Mouse (Mus musculus) spleen, postnatal 4 days (tissue): ENCODE results near the gene Fgfr2.

Source experiments
- DNase-seq, 2 experiments: peaks; one replicate each; pipeline ENCODE4 v3.0.0; 2022; ENCODE audit warnings: low spot score in 2 of 2

Gene Fgfr2

DNA sequence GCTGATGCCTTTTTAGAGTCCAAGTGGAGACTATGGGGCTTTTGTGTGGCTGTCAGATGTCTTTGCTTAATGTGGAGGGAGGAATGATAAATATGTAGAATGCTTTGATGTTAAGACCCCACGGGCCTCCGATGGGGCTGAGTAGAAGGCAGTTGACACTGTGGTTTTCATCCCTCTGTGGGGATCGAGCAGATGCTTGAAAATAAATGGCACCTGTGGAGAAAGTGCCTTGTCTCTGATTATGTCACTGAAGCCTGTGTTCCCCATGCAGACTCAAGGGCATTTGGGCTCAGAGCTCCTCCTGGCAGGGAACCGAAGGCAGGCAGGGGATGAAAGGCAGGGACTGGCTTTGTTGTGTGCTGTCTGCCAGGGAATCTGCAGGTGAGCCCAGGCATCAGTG, 1272.6 kb downstream of the Fgfr2 start:
- no peak for DNase-seq

DNA sequence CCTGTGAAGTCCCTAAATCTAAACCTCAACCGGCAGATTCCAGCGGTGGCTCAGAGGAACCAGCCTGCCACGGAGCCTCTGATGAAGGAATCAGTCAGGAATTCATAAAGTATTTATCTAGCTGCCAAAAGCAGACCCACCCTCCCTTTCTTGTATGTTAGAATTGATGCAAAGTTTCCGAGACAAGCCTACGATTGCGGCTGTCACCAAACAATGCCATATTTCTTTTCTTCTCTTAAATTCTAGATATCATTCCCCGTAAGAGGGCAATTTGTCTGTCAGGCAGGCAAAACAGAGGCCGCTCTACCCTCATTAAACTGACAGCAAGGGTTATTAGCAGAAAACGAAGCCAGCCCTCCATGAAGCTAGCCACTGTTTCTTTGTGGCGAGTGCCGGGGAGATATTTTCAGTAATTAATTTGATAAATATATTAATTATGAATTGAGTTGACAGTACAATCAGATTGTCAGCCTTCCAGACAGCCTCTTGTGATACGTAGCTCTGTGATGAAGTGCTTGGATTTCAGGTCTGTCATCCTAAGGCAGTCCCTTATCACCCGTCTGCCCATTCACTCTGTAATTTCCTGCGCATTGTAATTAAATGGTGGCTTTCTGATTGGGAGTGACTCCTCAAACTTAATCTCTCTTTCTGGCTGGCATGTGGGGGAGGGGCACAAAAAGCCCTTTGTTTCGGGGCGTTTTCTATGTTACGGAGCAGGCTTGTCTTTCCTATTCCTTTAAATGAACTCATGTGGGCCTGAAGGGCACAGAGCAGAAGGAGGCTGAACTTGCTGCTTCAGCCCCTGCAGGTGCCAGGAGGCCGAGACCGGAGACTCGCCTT, 1276.9 kb downstream of the Fgfr2 start:
- no peak for DNase-seq

DNA sequence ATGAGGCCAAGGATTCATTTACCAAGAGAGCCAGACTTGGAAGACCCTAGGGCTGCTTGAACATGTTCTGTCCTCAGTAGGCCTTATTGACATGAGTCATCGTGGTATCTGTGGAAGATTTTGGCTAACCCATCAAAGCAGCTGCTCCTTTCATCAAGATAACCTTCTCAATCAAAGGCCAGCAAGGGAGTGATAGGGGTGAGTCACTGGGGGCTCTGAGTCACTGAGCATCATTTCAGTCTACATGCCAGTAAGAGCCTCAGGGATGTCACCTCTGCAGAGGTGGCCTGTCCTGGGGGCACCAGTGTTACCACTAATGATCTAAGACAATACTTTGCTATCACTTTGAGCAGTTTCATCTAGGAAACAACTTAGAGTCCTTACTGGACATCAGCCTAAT, 1292.9 kb downstream of the Fgfr2 start:
- DNase-seq, result no peak

DNA sequence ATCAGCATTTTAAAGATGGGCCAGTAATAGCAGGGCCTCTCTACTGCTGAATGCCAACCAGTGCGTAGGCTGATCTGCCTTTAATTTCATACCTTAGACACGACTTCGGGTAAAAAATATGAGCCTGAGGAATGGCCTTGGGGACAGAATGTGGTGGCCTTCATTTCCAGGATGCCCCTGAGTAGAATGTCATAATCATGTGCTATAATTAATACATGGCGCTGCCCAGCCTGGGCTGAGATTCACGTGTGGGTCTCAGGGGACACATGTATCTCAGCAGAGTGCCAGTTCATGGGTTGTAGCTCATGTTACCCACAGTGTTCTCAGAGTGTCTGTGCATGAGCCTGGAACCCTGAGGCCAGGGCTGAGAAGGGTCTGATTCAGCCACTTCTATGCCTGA, 1296.3 kb downstream of the Fgfr2 start:
- no peak for DNase-seq

DNA sequence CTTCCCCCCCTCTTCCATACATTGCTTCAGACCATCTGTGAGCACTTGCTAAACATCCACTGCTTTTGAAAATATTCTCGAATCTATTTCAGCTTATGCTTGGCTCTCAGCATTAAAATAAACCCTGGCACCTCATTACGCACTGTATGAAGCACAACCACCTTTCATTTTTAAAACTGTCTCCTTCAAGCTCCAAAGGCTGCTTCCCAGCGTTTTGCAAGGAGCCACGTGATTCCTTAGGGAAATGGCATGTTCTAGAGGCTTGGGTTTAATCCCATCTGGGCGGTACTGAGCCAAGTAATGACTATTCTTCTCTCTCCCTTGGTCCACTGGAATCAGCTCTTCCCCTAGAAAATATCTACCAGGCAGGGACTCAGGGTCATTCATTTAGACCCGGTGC, 1305.2 kb downstream of the Fgfr2 start:
- no peak for DNase-seq

DNA sequence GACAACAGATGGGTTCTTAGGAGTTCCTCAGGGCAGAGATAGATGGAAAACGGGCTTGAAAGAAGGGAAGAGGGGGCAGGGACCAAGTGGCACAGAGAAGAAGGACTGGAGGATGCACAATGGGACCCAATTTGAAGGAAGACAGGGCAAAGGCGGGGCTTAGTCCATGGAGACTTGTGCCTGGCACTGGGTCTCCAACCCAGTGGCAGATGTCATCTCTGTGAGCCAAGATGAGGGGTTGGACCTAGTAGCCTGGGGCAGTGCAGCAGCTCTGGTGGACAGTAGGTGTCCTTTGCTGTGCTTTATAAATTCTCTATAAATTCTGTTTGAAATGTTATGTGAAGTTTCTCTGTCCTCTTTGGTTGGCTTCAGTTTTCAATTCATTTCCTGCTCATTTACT, 1306.5 kb downstream of the Fgfr2 start:
- no peak for DNase-seq

DNA sequence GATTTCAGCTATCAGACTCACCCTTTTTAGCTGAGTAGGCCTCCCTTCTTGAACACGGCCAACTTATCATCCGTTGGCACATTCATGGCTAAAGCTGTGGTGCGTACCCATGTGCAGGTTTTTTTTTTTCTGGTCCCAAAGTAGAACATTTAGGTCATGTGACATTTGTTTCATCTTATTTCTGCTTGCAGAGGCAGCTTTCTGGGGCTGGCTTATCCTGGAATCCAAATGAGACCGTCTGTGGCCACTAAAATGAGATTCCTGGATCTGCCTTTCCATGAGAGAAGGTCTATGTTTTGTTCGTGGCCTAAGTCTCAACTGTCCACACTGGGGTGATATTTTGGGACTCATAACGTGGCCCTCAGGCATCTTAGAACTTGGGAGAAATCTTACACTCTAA, 1311.0 kb downstream of the Fgfr2 start:
- no peak for DNase-seq

DNA sequence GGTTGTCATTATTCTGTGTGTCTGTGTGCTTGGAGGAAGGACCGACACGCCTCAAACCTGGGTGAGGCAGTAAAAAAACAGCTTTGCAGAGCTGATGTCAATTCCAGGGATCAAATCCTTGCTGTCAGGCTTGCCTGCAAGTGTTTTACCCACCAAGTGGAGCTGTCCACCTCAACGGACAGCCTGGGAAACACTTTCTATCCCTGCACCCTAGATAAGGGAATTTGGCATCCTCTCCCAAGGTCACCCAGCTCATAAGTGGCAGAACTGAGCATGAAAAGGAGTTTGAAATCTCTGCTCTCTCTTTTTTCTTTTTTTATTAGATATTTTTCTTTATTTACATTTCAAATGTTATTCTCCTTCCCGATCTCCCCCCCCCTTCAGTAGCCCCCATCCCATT, 1312.2 kb downstream of the Fgfr2 start:
- DNase-seq, result no peak

DNA sequence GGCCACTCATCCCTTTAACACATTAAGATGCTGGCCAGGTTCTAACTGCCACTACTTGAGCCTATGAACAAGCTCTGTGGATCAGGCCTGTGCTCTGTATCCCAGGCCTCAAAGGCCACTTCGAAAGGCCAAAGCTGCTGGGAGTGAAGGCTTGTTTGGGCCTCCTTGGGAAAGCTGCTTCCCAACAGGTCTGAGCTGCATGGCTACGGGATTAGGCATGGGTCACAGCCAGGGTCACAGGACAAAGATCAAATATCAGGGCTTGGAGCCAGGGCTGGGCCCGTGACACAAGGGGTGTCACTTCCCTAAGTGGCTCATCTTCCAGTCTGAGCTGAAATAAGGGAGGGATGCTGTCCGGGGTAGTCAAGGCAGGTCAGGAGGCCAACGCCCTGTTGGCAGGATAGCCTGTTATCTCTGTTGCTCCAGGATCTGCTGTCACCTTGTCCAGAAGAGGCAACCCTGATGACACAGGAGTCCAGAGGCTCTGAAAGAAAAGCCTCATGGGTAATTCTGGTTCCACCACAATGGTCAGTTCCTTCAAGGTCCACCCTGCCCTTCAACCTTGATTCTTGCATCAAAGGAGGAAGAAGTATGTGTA, 1313.5 kb downstream of the Fgfr2 start:
- DNase-seq, result no peak

DNA sequence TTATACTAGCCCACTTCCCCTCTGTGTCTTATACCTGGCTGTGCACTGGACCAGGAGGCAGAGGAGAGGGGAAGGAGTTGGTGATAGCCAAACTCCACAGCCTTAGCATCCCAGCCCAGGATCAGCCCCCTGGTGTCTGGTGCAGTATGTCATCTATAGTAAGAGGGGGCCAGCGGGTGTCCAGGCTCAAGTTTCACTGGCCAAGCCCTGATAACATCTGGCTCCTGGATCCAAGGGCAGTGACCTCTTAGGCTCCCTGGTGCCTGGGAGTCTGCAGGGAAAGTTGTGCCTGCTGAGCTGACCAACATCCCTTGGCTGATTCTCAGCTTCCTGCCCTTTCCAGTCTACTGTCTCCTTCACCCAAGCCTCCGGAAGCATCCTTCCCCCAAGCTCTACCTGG, 1315.9 kb downstream of the Fgfr2 start:
- DNase-seq, result no peak

DNA sequence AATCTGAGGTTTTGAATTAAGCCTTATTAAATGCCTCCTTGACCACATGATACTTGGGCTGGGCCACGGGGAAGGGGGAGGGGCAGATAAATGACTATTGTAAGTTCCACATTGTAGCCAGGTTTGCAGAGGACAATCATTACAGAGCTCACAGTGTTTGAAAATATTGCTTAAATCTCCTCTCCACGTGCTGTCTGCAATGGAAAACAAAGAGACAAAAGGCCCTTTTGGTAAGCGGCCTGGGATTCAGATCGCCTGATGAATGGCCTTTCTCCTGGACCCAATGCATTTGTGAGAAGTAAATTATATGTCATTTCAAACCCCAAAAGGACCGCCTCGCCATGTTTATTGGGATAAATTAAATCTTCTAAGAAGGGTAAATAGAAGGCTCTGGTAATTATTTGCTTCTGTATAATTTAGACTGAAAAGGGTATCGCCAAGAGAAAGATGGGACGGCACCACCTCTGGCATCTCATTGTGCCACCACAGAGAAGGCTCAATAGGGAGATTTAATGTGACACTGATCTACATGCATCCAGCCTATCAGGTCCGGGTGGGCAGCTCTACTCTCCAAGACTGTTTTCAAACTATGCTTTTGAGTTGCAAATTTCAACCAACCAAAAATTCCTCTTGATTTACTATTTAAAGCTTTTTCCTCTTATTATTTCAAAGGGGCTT, 1317.5 kb downstream of the Fgfr2 start:
- DNase-seq, result no peak

DNA sequence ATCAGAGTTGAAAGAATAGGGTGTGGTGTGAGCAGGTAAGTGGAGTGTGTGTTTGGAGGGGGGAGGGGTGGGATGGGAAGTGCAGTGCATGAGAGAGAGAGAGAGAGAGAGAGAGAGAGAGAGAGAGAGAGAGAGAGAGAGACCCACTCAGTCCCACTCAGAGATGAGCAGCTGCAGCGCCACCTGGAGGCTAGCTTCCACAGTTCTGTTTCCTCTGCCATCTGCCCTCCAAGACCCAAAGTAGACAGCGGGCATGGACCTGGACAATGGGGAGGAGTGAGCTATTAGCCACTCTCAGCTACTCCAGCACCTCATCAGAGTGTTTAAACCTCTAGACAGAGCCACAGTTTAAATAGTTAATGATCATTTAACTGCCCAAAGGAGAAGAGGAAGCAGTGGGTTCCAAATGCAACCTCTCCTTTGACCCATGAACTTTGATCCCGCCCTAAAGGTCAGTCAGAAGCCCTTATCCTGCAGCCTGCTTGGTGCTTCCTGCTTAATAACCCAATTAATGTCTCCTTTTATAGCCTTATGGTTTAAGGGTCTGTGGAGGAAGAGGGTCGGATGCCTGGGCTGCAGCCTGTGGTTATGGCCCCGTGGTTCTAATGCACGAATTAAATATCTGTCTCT, 1322.6 kb downstream of the Fgfr2 start:
- no peak for DNase-seq

DNA sequence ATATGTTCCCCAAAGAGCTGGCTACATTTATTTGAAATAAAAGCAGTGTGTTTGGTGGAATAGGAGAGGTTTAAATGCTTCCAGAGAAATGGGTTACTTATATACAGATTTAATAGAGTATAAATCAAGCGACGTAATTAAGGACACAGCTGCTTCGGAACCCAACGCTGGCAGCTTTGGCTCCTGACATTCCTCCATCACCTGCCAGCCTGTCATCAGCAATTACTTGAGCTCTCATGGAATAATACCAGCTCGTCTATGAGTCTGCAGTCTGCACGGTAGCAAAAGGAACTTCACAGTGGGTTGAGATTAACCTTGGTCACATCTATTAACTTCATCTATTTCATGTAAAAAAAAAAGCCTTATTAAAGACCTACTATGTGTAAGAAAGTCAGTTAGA, 1326.0 kb downstream of the Fgfr2 start:
- no peak for DNase-seq

DNA sequence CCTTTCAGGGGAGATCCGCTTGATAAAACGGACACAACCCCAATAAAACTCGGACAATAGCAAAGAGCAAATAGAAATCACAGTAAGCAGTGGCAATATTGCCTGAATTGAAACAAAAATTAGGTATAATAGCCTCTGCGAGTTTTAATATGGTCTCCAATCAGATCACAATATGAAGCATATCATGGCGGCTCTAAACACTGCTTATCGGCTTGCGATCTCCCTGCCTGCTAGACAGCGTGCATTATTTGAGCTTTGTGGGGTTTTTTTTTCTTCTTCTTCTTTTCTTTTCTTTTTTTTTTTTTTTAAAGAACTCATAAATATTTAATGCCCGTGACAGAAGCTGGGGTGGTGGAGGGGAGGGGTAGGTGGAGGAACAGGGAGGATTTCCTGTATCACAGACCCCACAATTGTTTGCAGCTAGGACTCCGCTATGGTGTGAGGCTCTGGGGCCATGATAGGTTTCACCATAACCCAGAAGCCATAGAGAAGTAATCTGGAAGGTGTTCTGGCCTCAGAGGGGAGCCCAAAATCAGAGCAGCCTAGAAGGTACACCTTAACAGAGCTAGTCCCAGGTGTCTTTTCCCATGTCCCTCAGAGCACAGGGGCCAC, 1334.4 kb downstream of the Fgfr2 start:
- DNase-seq, result no peak

DNA sequence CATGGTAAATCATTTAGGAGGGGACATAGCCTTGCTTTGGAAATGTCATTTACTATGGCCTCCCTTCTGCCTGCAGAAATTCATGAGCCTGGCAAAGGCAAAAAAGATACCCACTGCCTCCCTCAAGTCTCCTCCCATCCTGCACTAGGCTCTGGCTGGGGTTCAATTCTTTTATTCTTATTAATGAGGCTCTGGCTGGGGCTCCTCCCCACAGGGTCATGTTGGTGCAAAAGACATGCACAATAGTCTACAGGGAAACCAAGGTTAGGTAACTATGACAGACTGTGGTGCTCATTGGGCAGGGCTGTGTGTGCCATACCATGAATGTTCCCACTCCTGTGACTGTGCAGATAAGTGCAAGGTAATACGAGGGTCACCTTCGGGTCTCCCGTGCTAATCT, 1337.4 kb downstream of the Fgfr2 start:
- DNase-seq, result no peak

DNA sequence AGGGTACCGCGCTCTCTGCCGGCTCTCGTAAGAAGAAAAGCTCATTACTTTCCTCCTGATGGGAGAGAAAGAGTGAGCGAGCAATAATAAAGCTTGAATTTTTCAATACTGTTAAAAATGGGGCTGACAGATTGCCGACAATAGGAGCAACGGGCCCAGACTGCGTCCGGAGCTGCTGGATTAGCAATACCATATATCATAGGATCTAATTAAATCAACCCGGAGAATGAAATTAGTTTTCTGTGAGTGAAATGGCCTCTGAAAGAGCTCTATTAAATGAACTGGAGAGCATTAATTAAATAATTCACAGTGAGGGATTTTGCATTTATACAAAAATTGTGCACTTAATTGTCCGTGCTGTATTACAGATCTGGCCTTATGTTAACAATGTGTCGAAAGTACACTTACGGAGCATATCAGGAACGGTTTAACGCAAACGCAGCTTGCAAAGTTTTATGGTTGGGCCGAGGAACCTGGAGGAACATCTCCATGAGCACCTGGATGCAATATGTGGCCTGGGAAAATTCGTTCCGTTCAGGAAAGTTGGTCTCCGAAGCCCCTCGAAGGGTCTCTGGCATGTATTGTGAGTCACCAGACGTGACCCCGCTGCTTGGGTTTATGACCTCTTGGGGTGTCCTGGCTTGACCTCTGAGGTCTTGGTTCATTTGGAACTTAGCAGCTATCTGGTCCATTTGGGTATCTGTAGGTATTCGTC, 1344.7 kb downstream of the Fgfr2 start:
- no peak for DNase-seq

DNA sequence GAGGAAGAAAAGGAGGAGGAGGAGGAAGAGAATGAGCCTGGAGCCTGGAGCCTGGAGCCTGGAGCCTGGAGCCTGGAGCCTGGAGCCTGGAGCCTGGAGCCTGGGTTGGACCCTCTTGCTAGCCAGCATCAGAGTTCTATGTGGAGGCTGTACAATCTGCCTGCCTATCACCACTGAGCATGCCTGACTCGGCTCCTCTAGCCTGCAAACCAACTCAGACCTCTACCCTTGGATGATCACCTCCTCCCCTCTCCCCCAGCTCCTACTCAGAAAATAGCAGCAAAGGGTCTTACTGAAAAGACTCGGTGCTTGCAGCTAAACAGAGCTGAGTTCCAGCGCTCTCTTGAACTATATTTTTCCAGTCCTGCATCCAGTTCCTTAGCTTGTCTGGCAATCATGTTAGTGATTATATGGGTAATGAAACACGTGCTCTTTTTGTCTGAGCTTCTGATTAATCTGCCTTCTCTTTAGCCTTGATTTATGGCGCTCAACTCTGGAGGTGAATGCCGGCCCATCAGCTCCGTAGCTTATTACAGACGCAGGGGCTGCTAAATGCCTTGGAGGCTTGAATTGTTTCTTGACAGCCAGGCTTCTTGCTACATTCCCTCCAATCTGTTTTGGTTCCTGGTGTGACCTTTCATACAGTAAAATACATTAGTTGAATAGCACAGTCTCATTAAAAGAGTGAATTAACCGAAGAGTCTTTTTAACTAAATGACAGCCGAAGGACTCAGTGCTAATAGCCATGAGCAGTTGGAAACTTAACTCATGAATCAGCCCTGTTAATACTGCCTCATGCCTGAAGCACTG, 1345.5 kb downstream of the Fgfr2 start:
- DNase-seq, result no peak

DNA sequence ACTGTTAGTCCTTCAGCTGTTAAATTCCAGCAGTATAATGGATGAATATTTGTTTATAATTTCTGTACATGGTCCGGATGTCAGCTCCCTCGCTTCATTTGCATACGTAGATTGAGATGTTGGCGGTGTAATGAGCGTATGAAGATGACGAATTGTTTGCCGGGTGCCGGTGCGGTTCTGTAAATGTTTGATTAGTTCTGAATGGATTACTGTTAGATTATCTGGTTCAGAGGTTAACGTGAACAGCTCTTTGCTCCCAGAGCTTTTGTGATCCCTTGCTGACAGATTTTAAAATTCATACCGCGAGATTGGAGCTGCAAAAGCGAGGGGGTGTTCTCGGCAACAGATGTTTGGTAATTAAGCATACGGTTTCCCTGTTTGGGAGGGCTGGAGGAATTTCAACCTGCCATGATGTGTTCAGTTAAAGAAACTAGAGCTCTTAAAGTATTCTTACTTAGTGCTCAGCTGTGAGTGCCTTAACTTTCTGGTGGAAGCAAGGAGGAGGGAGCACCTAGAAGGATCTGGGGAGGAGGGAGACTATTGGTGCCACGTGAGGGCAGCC, 1346.9 kb downstream of the Fgfr2 start:
- no peak for DNase-seq

DNA sequence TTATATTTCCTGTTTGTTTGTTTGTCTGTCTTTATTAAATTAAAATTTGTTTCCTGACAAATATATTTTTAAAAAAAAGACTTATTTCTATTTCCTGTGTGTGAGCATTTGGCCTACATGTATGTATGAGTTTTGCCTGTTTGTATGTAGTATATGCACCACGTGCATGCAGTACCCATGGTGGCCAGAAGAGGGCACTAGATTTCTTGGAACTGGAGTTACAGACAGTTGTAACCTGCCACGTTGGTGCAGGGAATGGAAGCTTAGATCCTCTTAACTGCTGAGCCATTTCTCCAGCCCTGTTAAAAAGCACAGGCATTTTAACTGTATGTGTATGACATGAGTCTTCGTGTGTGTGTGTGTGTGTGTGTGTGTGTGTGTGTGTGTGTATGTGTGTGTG, 1365.2 kb downstream of the Fgfr2 start:
- no peak for DNase-seq
